In the genomic region with DNA sequence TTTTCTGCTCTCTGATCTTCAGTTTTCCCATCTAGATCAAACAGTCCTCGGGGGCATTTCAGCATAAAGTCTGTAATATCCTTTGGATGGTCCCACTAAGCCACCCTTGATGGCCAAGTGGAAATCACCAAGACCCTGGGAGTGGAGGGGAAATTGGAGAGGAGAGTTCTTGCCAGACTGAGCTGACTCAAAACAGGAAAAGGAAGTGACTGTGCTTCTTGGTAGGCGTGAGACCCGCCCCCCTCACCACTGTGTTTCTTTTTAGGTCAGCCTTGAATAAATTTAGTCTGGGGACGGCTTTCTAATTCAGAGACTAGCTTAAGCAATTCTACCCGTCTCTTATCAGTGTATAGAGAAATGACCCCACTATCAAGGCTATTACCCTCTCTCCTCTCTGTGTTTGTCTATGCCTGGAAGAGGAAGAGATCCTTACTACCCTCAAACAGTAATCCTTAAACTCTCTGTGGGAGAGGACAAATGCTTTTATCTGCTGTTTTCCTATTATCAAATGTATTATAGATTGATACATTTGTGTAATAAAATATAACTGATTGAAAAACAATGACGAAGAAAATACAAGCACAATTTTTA, we compare ENCODE assay signal across 9 mouse cellular contexts. TPM values are rescaled to one million over a fixed set of nuclear protein-coding genes. Genes with fewer than 3 reads are reported as not detected.
DNase-seq lines count a peak whose midpoint lies in the region; ATAC-seq and TF ChIP-seq lines count a peak whose summit lies in the region.
"Had no signal": no experiment of that assay in that cellular context is flagged by ENCODE, and none has a peak within 500 bp of the region (broad histone marks: within the 10 kb centered on the region; RNA-seq: fewer than 3 reads in every experiment).

No protein-coding gene starts in this region.

- peak; percentile 98 for ATAC-seq in inflammation-experienced regulatory T-cells, adult 6 months
- ATAC-seq in cerebellum, adult (ENCODE audit: insufficient number of reproducible peaks, low FRiP score, low TSS enrichment) = no peak
- no peak for ATAC-seq in erythroblast, adult 5-6 weeks (replicated peaks; ENCODE audit: low FRiP score, poor library complexity, severe bottlenecking)
- ATAC-seq: forebrain, postnatal 0 days had no signal

- no peak for DNase-seq in gastrocnemius, adult 2 months
- no peak for DNase-seq in gastrocnemius, adult 18-20 months (ENCODE audit: low spot score)
- DNase-seq in spleen, adult 2 months (ENCODE audit: low read depth in 1 of 2, low spot score in 2 of 2) = peak in 1 of 2 experiments; percentile 62
- no peak for DNase-seq in spleen, postnatal 14 days (ENCODE audit: low spot score in 2 of 2)
- DNase-seq in cerebellum, adult 8-10 months = no peak
- DNase-seq: forebrain, postnatal 0 days had no signal

- no peaks in the 10 kb centered on the region for H3K27me3 ChIP-seq in spleen, adult 2 months (ENCODE audit: control insufficient read depth, insufficient read depth, low read length)

- peaks cover 19% of the 10 kb centered on the region for H3K36me3 ChIP-seq in spleen, adult 2 months (ENCODE audit: control insufficient read depth, insufficient read depth, low read length)

- intact Hi-C loops in gastrocnemius, adult 2 months (cut with DNase I) = no loop called here

- TF ChIP-seq CTCF in gastrocnemius, adult 2 months (IDR thresholded peaks at IDR 0.05) = no peak
- TF ChIP-seq CTCF in spleen, adult 2 months (IDR thresholded peaks at IDR 0.05; ENCODE audit: extremely low read depth, insufficient read depth, insufficient read length, insufficient replicate concordance) = no peak

- H3K4me1 ChIP-seq in spleen, adult 2 months (ENCODE audit: control insufficient read depth, insufficient read depth, insufficient read length) = peaks cover 16% of the 10 kb centered on the region

- peak overlapping the region; percentile 18; the same call in 1 of the 2 replicates for H3K4me3 ChIP-seq in gastrocnemius, adult 2 months
- no peak overlapping the region for H3K4me3 ChIP-seq in spleen, adult 2 months (ENCODE audit: extremely low read depth, insufficient read depth, insufficient read length)

- 25% methylated on average over 6 of the region's 6 CpGs for WGBS in spleen, adult 2 months

- peak overlapping the region; percentile 93 for H3K27ac ChIP-seq in gastrocnemius, adult 2 months
- peak overlapping the region; percentile 22; the same call in 1 of the 2 replicates for H3K27ac ChIP-seq in spleen, adult 2 months (ENCODE audit: insufficient read depth, low read length)

- no peak for TF ChIP-seq POLR2A in spleen, adult 2 months (IDR thresholded peaks at IDR 0.05; ENCODE audit: low read depth, low read length)

RNA-seq across cellular contexts. Expression of a gene that starts 6.4 kb away (rescaled TPM):
- total RNA-seq in gastrocnemius, adult 2 months (2021) = 1 to 10 TPM; 1.6 to 2.7 TPM
- total RNA-seq in gastrocnemius, adult 18-20 months (2021) = 1 to 10 TPM; 2.0 to 2.1 TPM
- 114 and 126 TPM in 2 replicates for polyA plus RNA-seq in spleen, adult 2 months (2012; rRNA removed)
- polyA plus RNA-seq in inflammation-experienced regulatory T-cells, adult 6 months (2017; shearing (Covaris generic)) = 100 to 1,000 TPM; 180 to 219 (median 188) TPM
- total RNA-seq in erythroblast, adult 5-6 weeks (2015; ENCODE audit: low replicate concordance) = 12.5 and 13.2 TPM in 2 replicates
- 51.3 and 56.9 TPM in 2 replicates for total RNA-seq in erythroblast, adult 5-6 weeks (2017; ENCODE audit: low replicate concordance)

RNA-seq across cellular contexts. Expression of a gene that starts 49.0 kb away (rescaled TPM):
- 100 to 1,000 TPM; 258 to 380 TPM for total RNA-seq in gastrocnemius, adult 2 months (2021)
- total RNA-seq in gastrocnemius, adult 18-20 months (2021) = 100 to 1,000 TPM; 275 to 366 TPM
- polyA plus RNA-seq in spleen, adult 2 months (2012; rRNA removed) = 0.01 and 0.07 TPM in 2 replicates
- under 1 TPM; 0.40 to 0.55 (median 0.45) TPM for polyA plus RNA-seq in inflammation-experienced regulatory T-cells, adult 6 months (2017; shearing (Covaris generic))
- total RNA-seq in erythroblast, adult 5-6 weeks (2015; ENCODE audit: low replicate concordance) = not detected in 2 replicates
- 0.17 and 0.28 TPM in 2 replicates for total RNA-seq in erythroblast, adult 5-6 weeks (2017; ENCODE audit: low replicate concordance)

Comparison
In these comparisons a context has a peak if more than half of its experiments do, and no peak if none do; other contexts are left out.
1. RNA of a gene that starts 49.0 kb away (total RNA-seq): 258 to 380 TPM in gastrocnemius, adult 2 months and 275 to 366 TPM in gastrocnemius, adult 18-20 months; 0.17 to 0.28 TPM in erythroblast, adult 5-6 weeks; every median in the first group is over 100 times any median in the second.